Mouse (Mus musculus) intestine, embryonic 14.5 days (tissue): ENCODE measurements around the gene Olfr222. TPM values are rescaled to one million over a fixed set of nuclear protein-coding genes. Genes with fewer than 3 reads are reported as not detected.
A peak's percentile ranks its signal among the peaks of the same experiment; 100 is the strongest.

ENCODE experiments used
- ATAC-seq: fragments of 200-750 bp; cut with Nextera tagmentation; replicated peaks from 2 replicates; pipeline ENCODE4 v1.8.0; 2017; ENCODE audit warnings: low read depth, moderate number of reproducible peaks, moderate TSS enrichment, moderate library complexity; ENCODE audit not compliant: low FRiP score, low TSS enrichment
- DNase-seq: peaks from one replicate; pipeline ENCODE4 v3.0.0-alpha.2; 2018; ENCODE audit warnings: low spot score
- H3K27ac ChIP-seq: fragments of 300-500 bp; sonication (generic); 2 replicates; pipeline ENCODE4 v1.5.1; 2014; ENCODE audit warnings: low read depth, mild to moderate bottlenecking, control low read depth
- H3K27me3 ChIP-seq: fragments of 300-500 bp; sonication (generic); replicated peaks from 2 replicates; pipeline ENCODE4 v1.6.1; 2014; ENCODE audit warnings: low read length, control low read depth; ENCODE audit not compliant: control insufficient read depth, insufficient read depth
- H3K36me3 ChIP-seq: fragments of 300-500 bp; sonication (generic); 2 replicates; pipeline ENCODE4 v1.6.1; 2014; ENCODE audit warnings: low read length, control low read depth; ENCODE audit not compliant: control insufficient read depth, insufficient read depth
- H3K4me1 ChIP-seq: fragments of 300-500 bp; sonication (generic); replicated peaks from 2 replicates; pipeline ENCODE4 v1.6.1; 2014; ENCODE audit warnings: low read length, control low read depth, mixed read lengths; ENCODE audit not compliant: control insufficient read depth, insufficient read depth
- H3K4me2 ChIP-seq: fragments of 300-500 bp; sonication (generic); 2 replicates; pipeline ENCODE4 v1.6.1; 2014; ENCODE audit warnings: low read length
- H3K4me3 ChIP-seq: fragments of 300-500 bp; sonication (generic); 2 replicates; pipeline ENCODE4 v1.5.1; 2014; ENCODE audit warnings: low read depth, low read length, control low read depth, mixed read lengths
- H3K9ac ChIP-seq: fragments of 300-500 bp; sonication (generic); 2 replicates; pipeline ENCODE4 v1.6.1; 2014; ENCODE audit warnings: mild to moderate bottlenecking, low read length
- H3K9me3 ChIP-seq: fragments of 300-500 bp; sonication (generic); 2 replicates; pipeline ENCODE4 v1.6.1; 2016; ENCODE audit warnings: low read length, control low read depth; ENCODE audit not compliant: control insufficient read depth
- WGBS: fragments of 180-500 bp; shearing (Covaris S2); extraction: QIAGEN DNeasy Blood & Tissue Kit; methylation state at CpG from one replicate; pipeline ENCODE4 v1.1.7; 2014; 5-methylcytosine and 5-hydroxymethylcytosine counted together
- polyA plus RNA-seq: library from polyadenylated mRNA; unstranded; fragments of >200 nt; fragmentation: Nextera tagmentation; extraction: Ambion mirVana; gene quantifications from 2 replicates; pipeline ENCODE4 v1.2.1, GENCODE M21; 2014

Olfr222 gene
- polyA plus RNA-seq, 1 experiment from 2014 or later = not detected

GRCm38 (mm10) chr11:59596950-59597349, 20.9 kb upstream of the Olfr222 start:
- H3K4me3 ChIP-seq = no peak overlapping the region
- H3K9me3 ChIP-seq = no peaks in the 10 kb centered on the region
- no peaks in the 10 kb centered on the region for H3K4me1 ChIP-seq
- no peak overlapping the region for H3K9ac ChIP-seq
- H3K27ac ChIP-seq = no peak overlapping the region
- DNase-seq (no peak), ATAC-seq (no peak)
- H3K36me3 ChIP-seq = no peaks in the 10 kb centered on the region
- H3K27me3 ChIP-seq = no peaks in the 10 kb centered on the region
- 89% methylated on average over 8 of the region's 8 CpGs for WGBS
- H3K4me2 ChIP-seq = no peak overlapping the region

GRCm38 (mm10) chr11:59596091-59596490, 20.1 kb upstream of the Olfr222 start:
- Histone ChIP-seq H3K4me2 (no peak overlapping the region), H3K27ac (no peak overlapping the region), H3K9me3 (no peaks in the 10 kb centered on the region), H3K4me3 (no peak overlapping the region), H3K36me3 (no peaks in the 10 kb centered on the region), H3K9ac (no peak overlapping the region), H3K27me3 (no peaks in the 10 kb centered on the region), H3K4me1 (no peaks in the 10 kb centered on the region)
- no peak for ATAC-seq
- WGBS = 44% methylated on average over 4 of the region's 4 CpGs
- no peak for DNase-seq

DNA sequence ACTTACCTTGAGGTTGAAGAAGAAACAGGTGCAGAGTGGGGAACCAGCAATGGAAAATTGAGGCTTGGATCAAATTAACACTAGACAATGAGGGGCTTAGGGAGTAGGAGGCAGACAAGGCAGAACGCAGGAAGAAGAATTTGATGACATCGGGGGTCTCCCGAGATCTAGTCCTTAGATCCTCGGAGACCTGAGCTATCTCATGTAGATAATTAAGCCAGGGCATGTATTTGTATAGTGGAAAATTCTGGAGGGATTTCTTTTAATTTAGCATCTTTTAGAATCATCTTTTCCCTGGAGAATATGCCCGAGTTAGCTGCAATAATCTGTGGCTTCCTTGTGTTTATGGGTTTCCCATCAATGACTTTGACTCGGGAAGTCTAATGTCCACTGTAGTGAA, 17.2 kb upstream of the Olfr222 start, which contains the start of gene Olfr223:
Gene Olfr223 (minus strand): TSS at position 101 of the 400 bp plus-strand sequence.
- WGBS = 82% methylated on average over 6 of the region's 6 CpGs
- ATAC-seq (no peak), DNase-seq (no peak)
- no peaks in the 10 kb centered on the region for H3K27me3 ChIP-seq
- no peak within 1 kb of the TSS for H3K4me2 ChIP-seq
- H3K9ac ChIP-seq = no peak within 1 kb of the TSS
- H3K4me3 ChIP-seq = no peak within 1 kb of the TSS
- H3K4me1 ChIP-seq = no peaks in the 10 kb centered on the region
- no peaks in the 10 kb centered on the region for H3K9me3 ChIP-seq
- no peaks in the 10 kb centered on the region for H3K36me3 ChIP-seq
- H3K27ac ChIP-seq = no peak within 1 kb of the TSS

DNA sequence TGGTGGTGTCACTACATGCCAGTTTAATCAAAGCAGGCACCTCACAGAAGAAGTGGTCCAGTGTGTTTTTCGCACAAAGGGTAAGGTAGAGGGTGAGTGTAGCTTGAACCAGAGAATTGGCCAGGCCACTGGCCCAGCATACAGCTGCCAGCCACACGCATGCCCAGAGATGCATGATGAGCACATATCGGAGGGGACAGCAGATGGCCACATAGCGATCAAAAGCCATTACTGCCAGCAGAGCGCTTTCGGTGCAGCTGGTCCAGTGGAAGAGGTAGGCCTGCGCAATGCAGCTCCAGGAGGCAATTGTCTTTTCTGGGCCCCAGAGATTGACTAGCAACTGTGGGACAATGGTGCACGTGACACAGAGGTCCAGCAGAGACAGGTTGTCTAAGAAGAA, 13.5 kb upstream of the Olfr222 start:
- no peak overlapping the region for H3K27ac ChIP-seq
- no peaks in the 10 kb centered on the region for H3K9me3 ChIP-seq
- ATAC-seq (no peak), DNase-seq (no peak)
- H3K4me1 ChIP-seq = no peaks in the 10 kb centered on the region
- no peak overlapping the region for H3K4me2 ChIP-seq
- H3K27me3 ChIP-seq = no peaks in the 10 kb centered on the region
- H3K4me3 ChIP-seq = no peak overlapping the region
- WGBS = 85% methylated on average over 8 of the region's 8 CpGs
- no peak overlapping the region for H3K9ac ChIP-seq
- H3K36me3 ChIP-seq = no peaks in the 10 kb centered on the region

GRCm38 (mm10) chr11:59584539-59584938, 8.5 kb upstream of the Olfr222 start:
- no peak overlapping the region for H3K27ac ChIP-seq

GRCm38 (mm10) chr11:59575726-59576125, 309 bp downstream of the Olfr222 start:
- Histone ChIP-seq H3K4me3 (no peak overlapping the region), H3K27ac (no peak overlapping the region), H3K4me2 (no peak overlapping the region), H3K36me3 (no peaks in the 10 kb centered on the region), H3K9me3 (no peaks in the 10 kb centered on the region), H3K9ac (no peak overlapping the region), H3K4me1 (no peaks in the 10 kb centered on the region), H3K27me3 (0 out of 2 replicates have a peak, but pooled peaks cover 7% of the 10 kb centered on the region)
- DNase-seq = no peak
- WGBS = 55% methylated on average over 9 of the region's 9 CpGs
- no peak for ATAC-seq

More at GRCm38 (mm10) chr11:59584539-59584938, 8.5 kb upstream of the Olfr222 start:
- no peaks in the 10 kb centered on the region for H3K27me3 ChIP-seq
- 24% methylated on average over 6 of the region's 6 CpGs for WGBS
- no peaks in the 10 kb centered on the region for H3K9me3 ChIP-seq
- H3K36me3 ChIP-seq = no peaks in the 10 kb centered on the region
- H3K4me2 ChIP-seq = no peak overlapping the region
- DNase-seq = peak; percentile 77
- no peak overlapping the region for H3K4me3 ChIP-seq
- H3K4me1 ChIP-seq = no peaks in the 10 kb centered on the region
- ATAC-seq = no peak
- no peak overlapping the region for H3K9ac ChIP-seq

DNA sequence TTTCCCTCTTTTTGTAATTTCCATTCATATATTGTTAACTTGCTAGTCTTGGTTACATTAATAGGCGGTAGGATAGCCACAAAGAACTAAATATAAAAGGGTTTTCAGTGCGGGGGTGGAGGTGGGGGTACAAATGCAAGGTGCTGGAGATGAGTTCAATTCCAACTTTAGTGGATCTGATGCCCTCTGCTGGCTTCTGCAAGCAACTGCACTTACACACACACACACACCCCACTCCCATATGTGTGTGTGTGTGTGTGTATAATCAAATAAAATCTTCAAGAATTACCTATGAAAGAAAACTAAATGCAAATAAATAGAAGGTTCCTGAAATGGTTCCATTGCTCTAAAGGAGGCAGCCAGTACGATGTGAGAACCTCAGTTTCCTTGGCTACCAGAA, 6.7 kb downstream of the Olfr222 start:
- ATAC-seq (no peak), DNase-seq (no peak)
- H3K36me3 ChIP-seq = no peaks in the 10 kb centered on the region
- no peak overlapping the region for H3K4me3 ChIP-seq
- H3K27me3 ChIP-seq = 0 out of 2 replicates have a peak, but pooled peaks cover 7% of the 10 kb centered on the region
- H3K4me1 ChIP-seq = no peaks in the 10 kb centered on the region
- no peak overlapping the region for H3K9ac ChIP-seq
- no peak overlapping the region for H3K4me2 ChIP-seq
- 65% methylated on average over 3 of the region's 3 CpGs for whole genome bisulfite sequencing
- H3K27ac ChIP-seq = no peak overlapping the region
- H3K9me3 ChIP-seq = no peaks in the 10 kb centered on the region

GRCm38 (mm10) chr11:59562837-59563236, 13.2 kb downstream of the Olfr222 start:
- DNase-seq = no peak
- Histone ChIP-seq H3K9ac (no peak overlapping the region), H3K27ac (no peak overlapping the region), H3K4me2 (no peak overlapping the region), H3K4me3 (no peak overlapping the region), H3K27me3 (no peaks in the 10 kb centered on the region), H3K36me3 (no peaks in the 10 kb centered on the region), H3K9me3 (no peaks in the 10 kb centered on the region), H3K4me1 (no peaks in the 10 kb centered on the region)
- WGBS = 69% methylated on average over 9 of the region's 9 CpGs
- no peak for ATAC-seq

DNA sequence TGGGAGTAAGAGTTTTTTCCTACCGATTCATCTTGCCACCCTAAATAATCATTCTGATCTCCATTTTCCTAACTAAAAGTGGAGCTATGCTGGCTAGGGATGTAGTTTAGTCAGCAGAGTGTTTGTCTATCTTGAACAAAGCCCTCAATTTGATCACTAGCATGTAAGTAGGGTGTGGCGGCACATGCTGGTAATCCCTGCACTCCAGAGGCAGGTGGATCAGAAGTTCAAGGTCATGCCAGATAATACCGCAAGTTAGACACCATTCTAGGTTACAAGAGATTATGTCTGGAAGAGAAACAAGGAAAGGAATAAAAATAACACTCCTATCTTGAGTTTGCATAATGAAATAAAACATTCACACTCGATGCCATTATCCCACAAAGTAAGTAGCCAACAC, 13.7 kb downstream of the Olfr222 start:
- no peak overlapping the region for H3K4me2 ChIP-seq
- H3K27ac ChIP-seq = no peak overlapping the region
- H3K9ac ChIP-seq = no peak overlapping the region
- H3K27me3 ChIP-seq = no peaks in the 10 kb centered on the region
- DNase-seq = no peak
- H3K4me3 ChIP-seq = no peak overlapping the region
- no peaks in the 10 kb centered on the region for H3K36me3 ChIP-seq
- no peaks in the 10 kb centered on the region for H3K4me1 ChIP-seq
- ATAC-seq = no peak
- WGBS = 90% methylated on average over 4 of the region's 4 CpGs
- no peaks in the 10 kb centered on the region for H3K9me3 ChIP-seq
